Mouse (Mus musculus): Measurements from ENCODE around the gene Fitm1.

GRCm38 (mm10) chr14:55598521-55599390 lies 23.3 kb downstream of the Fitm1 start:
- TF ChIP-seq CTCF (IDR thresholded peaks at IDR 0.05; ENCODE audit: low read depth): no peak
- no peak for TF ChIP-seq EP300 (optimal IDR thresholded peaks at IDR 0.05)

Data from stomach, postnatal 0 days (tissue).